Mouse (Mus musculus) thymus, adult 2 months (tissue): ENCODE data around the gene Mast2. TPM values are rescaled to one million over a fixed set of nuclear protein-coding genes. Genes with fewer than 3 reads are reported as not detected.

Experiments
- DNase-seq: peaks from one replicate; pipeline ENCODE4 v3.0.0; 2021
- H3K27ac ChIP-seq: fragments of 200-500 bp; 2 replicates; pipeline ENCODE4 v1.5.1; 2012; ENCODE audit warnings: low read length, control low read depth; ENCODE audit not compliant: control insufficient read depth, insufficient read depth
- H3K27me3 ChIP-seq: fragments of 200-500 bp; 2 replicates; pipeline ENCODE4 v1.6.1; 2012; ENCODE audit warnings: mild to moderate bottlenecking, low read length, moderate library complexity, mixed read lengths; ENCODE audit not compliant: control insufficient read depth, insufficient read depth
- H3K36me3 ChIP-seq: fragments of 200-500 bp; 2 replicates; pipeline ENCODE4 v1.6.1; 2012; ENCODE audit warnings: mild to moderate bottlenecking, low read length, moderate library complexity; ENCODE audit not compliant: control insufficient read depth, insufficient read depth
- H3K4me1 ChIP-seq: fragments of 200-500 bp; replicated peaks from 2 replicates; pipeline ENCODE4 v1.6.1; 2012; ENCODE audit warnings: low read length; ENCODE audit not compliant: control insufficient read depth, insufficient read depth
- H3K4me3 ChIP-seq: fragments of 200-500 bp; 2 replicates; pipeline ENCODE4 v1.5.1; 2012; ENCODE audit warnings: mild to moderate bottlenecking, low read length, control low read depth, moderate library complexity; ENCODE audit not compliant: control insufficient read depth, insufficient read depth
- CTCF ChIP-seq: fragments of 200-500 bp; IDR thresholded peaks from 2 replicates; pipeline ENCODE4 v1.5.1; 2012; ENCODE audit warnings: mild to moderate bottlenecking, control low read depth, low read length, moderate library complexity, borderline replicate concordance; ENCODE audit not compliant: control insufficient read depth, poor library complexity, insufficient read depth; ENCODE audit errors: extremely low read depth
- POLR2A ChIP-seq: fragments of 200-500 bp; IDR thresholded peaks from 2 replicates; pipeline ENCODE4 v1.6.1; 2012; ENCODE audit warnings: mild to moderate bottlenecking, low read length, control low read depth, moderate library complexity; ENCODE audit not compliant: control insufficient read depth, poor library complexity, insufficient read depth; ENCODE audit errors: extremely low read depth
- WGBS: fragments of 180-500 bp; shearing (Covaris S2); methylation state at CpG from one replicate; pipeline ENCODE4 v1.1.7; 2018; 5-methylcytosine and 5-hydroxymethylcytosine counted together
- polyA plus RNA-seq: library from polyadenylated mRNA; depleted of rRNA; stranded (reverse); fragments of >200 nt; gene quantifications from 2 replicates; pipeline ENCODE4 v1.2.3, GENCODE M21; 2012

Mast2 gene
- polyA plus RNA-seq, 1 experiment, result 110 TPM

- no peak for DNase-seq
- no peak overlapping the region for H3K27ac ChIP-seq
- H3K4me1 ChIP-seq, result no peaks in the 10 kb centered on the region
- H3K27me3 ChIP-seq, result no peaks in the 10 kb centered on the region
- no peak overlapping the region for H3K4me3 ChIP-seq
- TF ChIP-seq POLR2A (no peak), CTCF (no peak)
- no peaks in the 10 kb centered on the region for H3K36me3 ChIP-seq
These were observed 14.0 kb downstream of the Mast2 start for GRCm38 (mm10) chr4:116449951-116450350.

GRCm38 (mm10) chr4:116448673-116449072, 15.3 kb downstream of the Mast2 start:
- Histone ChIP-seq H3K4me1 (no peaks in the 10 kb centered on the region), H3K4me3 (no peak overlapping the region), H3K36me3 (no peaks in the 10 kb centered on the region), H3K27ac (no peak overlapping the region), H3K27me3 (no peaks in the 10 kb centered on the region)
- 60% methylated on average over 8 of the region's 8 CpGs for WGBS
- peak; percentile 60 for DNase-seq
- TF ChIP-seq POLR2A, result no peak
- 0 out of 2 replicates have a peak, but pooled peaks have one; percentile 21 for TF ChIP-seq CTCF

DNA sequence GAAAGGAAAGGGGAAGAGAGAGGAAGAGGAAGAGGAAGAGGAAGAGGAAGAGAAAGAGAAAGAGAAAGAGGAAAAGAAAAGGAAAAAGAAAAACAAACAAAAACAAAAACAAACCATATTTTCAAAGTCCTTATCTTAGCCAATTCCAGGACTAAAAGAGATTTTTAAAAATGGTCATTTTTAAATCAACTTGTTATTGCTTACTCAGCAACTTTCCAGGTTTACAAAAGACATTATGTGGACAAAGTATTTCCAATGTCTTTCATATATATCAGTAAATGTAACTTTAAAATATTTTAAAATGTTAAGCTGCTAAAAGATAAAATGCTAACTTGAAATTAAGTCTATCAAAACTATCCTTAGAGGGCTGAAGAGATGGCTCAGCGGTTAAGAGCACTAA, 24.6 kb downstream of the Mast2 start:
- no peak for TF ChIP-seq POLR2A
- Histone ChIP-seq H3K4me3 (no peak overlapping the region), H3K36me3 (no peaks in the 10 kb centered on the region), H3K27ac (no peak overlapping the region), H3K27me3 (no peaks in the 10 kb centered on the region), H3K4me1 (peaks cover 3% of the 10 kb centered on the region)
- DNase-seq, result no peak
- WGBS, result 98% methylated on average over 1 of the region's 1 CpGs

GRCm38 (mm10) chr4:116438561-116438960, 25.4 kb downstream of the Mast2 start:
- no peaks in the 10 kb centered on the region for H3K36me3 ChIP-seq
- H3K27ac ChIP-seq, result no peak overlapping the region
- no peak overlapping the region for H3K4me3 ChIP-seq
- no peak for DNase-seq
- no peaks in the 10 kb centered on the region for H3K27me3 ChIP-seq
- peaks cover 3% of the 10 kb centered on the region for H3K4me1 ChIP-seq
- no peak for TF ChIP-seq POLR2A
- TF ChIP-seq CTCF, result no peak

GRCm38 (mm10) chr4:116435626-116436025, 28.4 kb downstream of the Mast2 start:
- peak; percentile 9 for DNase-seq
- Histone ChIP-seq H3K27me3 (no peaks in the 10 kb centered on the region), H3K4me1 (no peaks in the 10 kb centered on the region), H3K4me3 (no peak overlapping the region), H3K27ac (no peak overlapping the region), H3K36me3 (no peaks in the 10 kb centered on the region)
- 95% methylated on average over 4 of the region's 4 CpGs for WGBS
- no peak for TF ChIP-seq POLR2A

GRCm38 (mm10) chr4:116422186-116422585, 41.8 kb downstream of the Mast2 start:
- Histone ChIP-seq H3K27ac (no peak overlapping the region), H3K27me3 (no peaks in the 10 kb centered on the region), H3K36me3 (no peaks in the 10 kb centered on the region), H3K4me3 (no peak overlapping the region), H3K4me1 (no peaks in the 10 kb centered on the region)
- TF ChIP-seq CTCF, result no peak
- WGBS, result 86% methylated on average over 1 of the region's 1 CpGs
- no peak for DNase-seq

- H3K36me3 ChIP-seq, result no peaks in the 10 kb centered on the region
- DNase-seq, result no peak
- no peaks in the 10 kb centered on the region for H3K4me1 ChIP-seq
- TF ChIP-seq POLR2A (no peak), CTCF (no peak)
- H3K27ac ChIP-seq, result no peak overlapping the region
- WGBS, result 97% methylated on average over 3 of the region's 3 CpGs
- no peak overlapping the region for H3K4me3 ChIP-seq
- H3K27me3 ChIP-seq, result no peaks in the 10 kb centered on the region
These were observed 42.8 kb downstream of the Mast2 start for GRCm38 (mm10) chr4:116421170-116421569.
